ENCODE assay signal across 8 mouse cellular contexts in genomic region chrX:96130139-96130538, GRCm38 (mm10). TPM values are rescaled to one million over a fixed set of nuclear protein-coding genes. Genes with fewer than 3 reads are reported as not detected.
A peak's percentile ranks its signal among the peaks of the same experiment; 100 is the strongest.
DNase-seq lines count a peak whose midpoint lies in the region; ATAC-seq and TF ChIP-seq lines count a peak whose summit lies in the region.

No protein-coding gene starts in this region.

- ATAC-seq in common myeloid progenitor, adult 5-6 weeks (replicated peaks; ENCODE audit: low read depth, poor library complexity, severe bottlenecking) = peak; percentile 82
- ATAC-seq in inflammation-experienced regulatory T-cells, adult 6 months = peak; percentile 81
- ATAC-seq in lung, embryonic 16.5 days (ENCODE audit: low read depth) = peak; percentile 79
- ATAC-seq in stomach, postnatal 0 days (ENCODE audit: low FRiP score, low TSS enrichment) = 0 out of 2 replicates have a peak, but pooled peaks have one; percentile 47

- no peaks in the 10 kb centered on the region for H3K27me3 ChIP-seq in lung, embryonic 16.5 days (ENCODE audit: control insufficient read depth, insufficient read depth, low read depth, low read length)
- no peaks in the 10 kb centered on the region for H3K27me3 ChIP-seq in stomach, postnatal 0 days (ENCODE audit: control insufficient read depth, insufficient read depth, low read length)

- 0 out of 2 replicates have a peak overlapping the region, but pooled peaks have one; percentile 65 for H3K27ac ChIP-seq in lung, embryonic 16.5 days (ENCODE audit: low read length)
- no peak overlapping the region for H3K27ac ChIP-seq in stomach, postnatal 0 days (replicated peaks)

- peaks cover 14% of the 10 kb centered on the region for H3K4me1 ChIP-seq in lung, embryonic 16.5 days (replicated peaks; ENCODE audit: control insufficient read depth, insufficient read depth, low read length)
- H3K4me1 ChIP-seq in stomach, postnatal 0 days (replicated peaks; ENCODE audit: control insufficient read depth, insufficient read depth) = no peaks in the 10 kb centered on the region

- H3K36me3 ChIP-seq in lung, embryonic 16.5 days (ENCODE audit: control insufficient read depth, insufficient read depth, low read length) = no peaks in the 10 kb centered on the region
- no peaks in the 10 kb centered on the region for H3K36me3 ChIP-seq in stomach, postnatal 0 days (ENCODE audit: control insufficient read depth, insufficient read depth, low read length)

- no peak overlapping the region for H3K9ac ChIP-seq in lung, embryonic 16.5 days (ENCODE audit: low read length)
- H3K9ac ChIP-seq in stomach, postnatal 0 days (ENCODE audit: low read length) = no peak overlapping the region

- TF ChIP-seq EP300 in stomach, postnatal 0 days (optimal IDR thresholded peaks at IDR 0.05) = no peak

- 26% methylated on average over 5 of the region's 5 CpGs for WGBS in lung, embryonic 16.5 days
- 33% methylated on average over 5 of the region's 5 CpGs for WGBS in stomach, postnatal 0 days

- peak; percentile 2 for DNase-seq in left cerebral cortex, postnatal 4 days
- no peak for DNase-seq in left cerebral cortex, postnatal 25 days (ENCODE audit: low spot score in 2 of 2)
- no peak for DNase-seq in stomach, postnatal 0 days (ENCODE audit: low spot score)
- DNase-seq in cerebellum, postnatal 10 days = no peak
- no peak for DNase-seq in left cerebral cortex, adult 8-10 months (ENCODE audit: low spot score in 2 of 2)

- intact Hi-C loops in left cerebral cortex, postnatal 4 days (cut with DNase I) = no loop called here
- intact Hi-C loops in left cerebral cortex, postnatal 25 days (cut with DNase I) = loop anchor here (5.0 kb wide), 1 partner anchor 103 kb away; no protein-coding TSS in a partner anchor

- no peaks in the 10 kb centered on the region for H3K9me3 ChIP-seq in lung, embryonic 16.5 days (ENCODE audit: control insufficient read depth, low read length)
- H3K9me3 ChIP-seq in stomach, postnatal 0 days (ENCODE audit: control insufficient read depth, low read length) = no peaks in the 10 kb centered on the region

- peak overlapping the region; percentile 27; the same call in 1 of the 2 replicates for H3K4me2 ChIP-seq in lung, embryonic 16.5 days (ENCODE audit: low read depth, low read length)
- no peak overlapping the region for H3K4me2 ChIP-seq in stomach, postnatal 0 days (replicated peaks; ENCODE audit: low read depth)

- no peak overlapping the region for H3K4me3 ChIP-seq in lung, embryonic 16.5 days (ENCODE audit: low read length)
- H3K4me3 ChIP-seq in stomach, postnatal 0 days (ENCODE audit: low read depth, low read length) = no peak overlapping the region

- TF ChIP-seq CTCF in stomach, postnatal 0 days (IDR thresholded peaks at IDR 0.05; ENCODE audit: low read depth) = no peak

RNA-seq across cellular contexts. Expression of gene Msn, which starts 34.3 kb away (rescaled TPM):
- 10 to 100 TPM; 23.5 to 24.2 TPM for total RNA-seq in left cerebral cortex, postnatal 4 days (2021)
- 10 to 100 TPM; 15.8 to 18.4 TPM for total RNA-seq in left cerebral cortex, postnatal 25 days (2021)
- 134 and 168 TPM in 2 replicates for total RNA-seq in common myeloid progenitor, adult 5-6 weeks (2017)
- polyA plus RNA-seq in inflammation-experienced regulatory T-cells, adult 6 months (2017; shearing (Covaris generic)) = 100 to 1,000 TPM; 734 to 778 (median 742) TPM
- polyA plus RNA-seq in lung, embryonic 16.5 days (2015; fragmentation: Nextera tagmentation; extraction: Ambion mirVana) = 236 and 246 TPM in 2 replicates
- 32.9 and 34.9 TPM in 2 replicates for polyA plus RNA-seq in stomach, postnatal 0 days (2015; fragmentation: Nextera tagmentation; extraction: Ambion mirVana)
- total RNA-seq in left cerebral cortex, adult 8-10 months (2022) = 10 to 100 TPM; 20.3 to 36.3 (median 24.9) TPM
